Mouse (Mus musculus) stomach, embryonic 15.5 days (tissue): ENCODE measurements at regions not wholly inside any gene's neighbourhood (a gene's known extent, or its start where the extent isn't known, plus 50 kb on each side); places are given as distances from the start of the nearest gene placed in this dataset.
A peak's percentile ranks its signal among the peaks of the same experiment; 100 is the strongest.

Experiments
- ATAC-seq: fragments of 200-750 bp; cut with Nextera tagmentation; 2 replicates; pipeline ENCODE4 v1.8.0; 2017; ENCODE audit warnings: low read depth, moderate number of reproducible peaks, moderate TSS enrichment; ENCODE audit not compliant: insufficient read depth, low FRiP score
- H3K27ac ChIP-seq: fragments of 300-500 bp; sonication (generic); 2 replicates; pipeline ENCODE4 v1.5.1; 2015; ENCODE audit warnings: mild to moderate bottlenecking, inconsistent platforms
- H3K27me3 ChIP-seq: fragments of 300-500 bp; sonication (generic); replicated peaks from 2 replicates; pipeline ENCODE4 v1.6.1; 2015; ENCODE audit warnings: inconsistent platforms
- H3K36me3 ChIP-seq: fragments of 300-500 bp; sonication (generic); 2 replicates; pipeline ENCODE4 v1.6.1; 2015; ENCODE audit warnings: inconsistent platforms
- H3K4me1 ChIP-seq: fragments of 300-500 bp; sonication (generic); 2 replicates; pipeline ENCODE4 v1.6.1; 2015; ENCODE audit warnings: inconsistent platforms
- H3K4me2 ChIP-seq: fragments of 300-500 bp; sonication (generic); 2 replicates; pipeline ENCODE4 v1.6.1; 2015; ENCODE audit warnings: mild to moderate bottlenecking, inconsistent platforms
- H3K4me3 ChIP-seq: fragments of 300-500 bp; sonication (generic); replicated peaks from 2 replicates; pipeline ENCODE4 v1.5.1; 2015; ENCODE audit warnings: inconsistent platforms
- H3K9ac ChIP-seq: fragments of 300-500 bp; sonication (generic); 2 replicates; pipeline ENCODE4 v1.6.1; 2015; ENCODE audit warnings: inconsistent platforms
- H3K9me3 ChIP-seq: fragments of 300-500 bp; sonication (generic); 2 replicates; pipeline ENCODE4 v1.6.1; 2016; ENCODE audit warnings: inconsistent platforms
- WGBS: fragments of 180-500 bp; shearing (Covaris S2); methylation state at CpG from one replicate; pipeline ENCODE4 v1.1.7; 2015; 5-methylcytosine and 5-hydroxymethylcytosine counted together

- peak overlapping the region; percentile 24; the same call in 1 of the 2 replicates for H3K4me2 ChIP-seq
- no peaks in the 10 kb centered on the region for H3K4me1 ChIP-seq
- H3K36me3 ChIP-seq, result no peaks in the 10 kb centered on the region
- H3K9me3 ChIP-seq, result no peaks in the 10 kb centered on the region
- no peak for ATAC-seq
- H3K4me3 ChIP-seq, result no peak overlapping the region
- no peak overlapping the region for H3K27ac ChIP-seq
- no peaks in the 10 kb centered on the region for H3K27me3 ChIP-seq
- H3K9ac ChIP-seq, result no peak overlapping the region
- WGBS, result 19% methylated on average over 14 of the region's 14 CpGs
Measured at GRCm38 (mm10) chr19:23507256-23507851, 59.1 kb upstream of the Mamdc2 start.
